Mouse (Mus musculus) left cerebral cortex, postnatal 25 days (tissue): ENCODE data around the gene Rbm33. TPM values are rescaled to one million over a fixed set of nuclear protein-coding genes. Genes with fewer than 3 reads are reported as not detected.

Experiments used
- DNase-seq, 2 experiments: peaks; one replicate each; pipeline ENCODE4 v3.0.0; 2022; ENCODE audit warnings: low spot score in 2 of 2, mixed read lengths in 1 of 2
- intact Hi-C: fragments of 180-260 bp; cut with DNase I; formaldehyde crosslinking; loops from one replicate; pipeline ENCODE4 v1.15.1; 2025
- total RNA-seq, 2 experiments: library from RNA; stranded (reverse); gene quantifications; 2 replicates each; pipeline ENCODE4 v1.2.3; 2021

Gene Rbm33
- total RNA-seq, 2 experiments from 2014 or later: 63.8 to 70.7 TPM

DNA sequence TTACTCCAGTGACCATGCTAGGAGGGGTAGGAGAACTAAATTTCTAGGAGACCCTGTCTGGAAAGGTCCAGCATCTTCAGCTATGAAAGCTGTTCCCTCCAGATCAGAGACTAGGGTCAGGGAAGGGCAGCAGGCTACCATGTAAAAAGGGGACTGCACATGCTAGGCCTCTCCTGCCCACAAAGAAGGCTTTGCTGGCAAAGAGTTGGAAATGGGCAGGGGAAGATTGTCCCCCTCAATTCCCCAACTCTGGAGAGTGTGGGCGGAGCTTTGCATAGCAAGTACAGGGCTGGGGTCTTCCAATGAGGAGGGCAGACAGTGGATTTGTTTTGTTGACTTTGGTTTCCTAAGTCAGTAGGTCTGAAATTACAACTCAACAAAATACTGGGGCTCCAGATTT is 139.4 kb downstream of the Rbm33 start:
- no peak for DNase-seq
- intact Hi-C loops: loop anchor here (10.0 kb wide), 1 partner anchor 878 kb away; no protein-coding TSS in a partner anchor

GRCm38 (mm10) chr5:28457921-28458641 is 141.2 kb downstream of the Rbm33 start:
- intact Hi-C loops: loop anchor here (10.0 kb wide), 1 partner anchor 877 kb away; no protein-coding TSS in a partner anchor

GRCm38 (mm10) chr5:28458821-28459240 is 141.9 kb downstream of the Rbm33 start:
- DNase-seq: no peak
- intact Hi-C loops: loop anchor here (10.0 kb wide), 1 partner anchor 876 kb away; no protein-coding TSS in a partner anchor

More at GRCm38 (mm10) chr5:28457921-28458641, 141.2 kb downstream of the Rbm33 start:
- DNase-seq: peak; percentile 24 to 35

DNA sequence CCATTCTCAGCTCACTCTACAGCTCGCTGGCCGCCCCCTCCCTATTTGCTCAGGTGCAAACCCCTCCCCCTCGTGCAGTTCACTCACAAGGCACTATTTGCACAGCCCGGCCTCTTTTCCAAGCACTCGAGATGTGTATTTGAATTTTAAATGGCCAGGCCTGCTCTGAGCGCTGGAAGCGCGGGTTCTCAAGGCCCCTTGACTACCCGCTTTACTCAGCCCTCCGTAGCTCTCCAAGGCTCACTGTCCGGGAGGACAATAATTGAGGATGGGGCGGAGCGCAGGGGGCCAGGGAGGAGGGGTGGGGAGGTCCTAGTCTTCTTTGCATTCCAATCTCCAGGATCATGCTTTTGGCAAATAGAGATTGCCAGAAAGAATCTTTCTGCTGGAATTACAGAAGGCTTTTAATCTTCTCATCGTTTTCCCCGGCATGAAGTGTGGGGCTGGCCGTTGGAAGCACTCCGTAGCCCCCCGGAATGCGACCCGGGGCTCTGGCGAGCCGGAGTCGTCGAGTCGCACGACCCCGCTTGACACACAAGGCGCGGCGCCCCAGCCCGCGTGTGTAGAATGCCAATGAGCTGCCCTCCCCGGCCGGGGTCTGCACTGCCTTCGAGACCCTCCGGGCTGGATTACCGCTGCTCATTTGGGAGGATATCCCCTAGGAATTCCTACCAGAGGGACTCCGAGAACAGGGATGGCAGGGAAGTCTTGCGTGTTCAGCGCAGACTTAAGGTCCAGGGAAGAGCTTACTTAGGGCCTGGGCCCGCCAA is 142.7 kb downstream of the Rbm33 start:
- no peak for DNase-seq

DNA sequence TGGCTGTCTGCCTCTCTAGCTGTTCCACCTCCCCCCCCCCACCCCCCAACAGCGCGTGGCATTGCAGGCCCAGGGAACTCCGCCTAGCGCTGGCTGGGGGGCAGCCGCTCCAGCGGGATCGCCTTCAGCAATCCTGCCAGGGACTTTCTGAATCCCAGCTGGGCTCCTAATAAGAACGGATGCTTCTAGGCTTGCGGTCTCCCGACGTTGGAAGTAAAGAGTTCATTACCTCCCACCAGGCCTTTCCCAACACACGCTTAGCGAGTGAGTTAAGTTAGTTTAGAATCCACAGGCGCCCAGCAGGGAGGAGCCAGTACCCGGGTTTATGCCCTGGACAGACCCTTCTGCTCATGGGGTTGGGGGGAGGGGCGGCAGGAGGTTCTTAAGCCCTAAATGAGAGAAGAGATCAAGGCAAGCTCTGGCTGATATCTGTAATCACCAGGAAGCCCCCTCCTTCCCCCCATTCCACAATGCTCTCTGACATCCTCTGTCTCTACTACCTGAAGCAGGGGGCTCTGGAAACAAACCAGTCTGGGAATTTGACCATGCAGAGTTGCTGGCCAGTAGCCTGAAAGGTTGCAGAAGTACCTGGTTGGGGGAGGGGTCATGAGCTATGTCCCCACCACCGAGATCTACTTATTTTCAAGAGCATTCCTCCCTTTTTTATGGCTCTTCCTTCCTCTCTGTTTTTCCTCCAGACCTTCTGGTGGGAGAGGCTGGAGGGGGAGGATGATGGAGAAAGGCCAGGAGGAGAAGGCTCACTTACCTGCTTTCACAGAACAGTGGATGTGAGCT is 143.8 kb downstream of the Rbm33 start:
- intact Hi-C loops: loop anchor here (10.0 kb wide), 1 partner anchor 394 kb away; no protein-coding TSS in a partner anchor
- DNase-seq: no peak

More for the DNA sequence above, 142.7 kb downstream of the Rbm33 start:
- intact Hi-C loops: loop anchor here (10.0 kb wide), 2 partner anchors 395 to 875 kb away; no protein-coding TSS in a partner anchor

DNA sequence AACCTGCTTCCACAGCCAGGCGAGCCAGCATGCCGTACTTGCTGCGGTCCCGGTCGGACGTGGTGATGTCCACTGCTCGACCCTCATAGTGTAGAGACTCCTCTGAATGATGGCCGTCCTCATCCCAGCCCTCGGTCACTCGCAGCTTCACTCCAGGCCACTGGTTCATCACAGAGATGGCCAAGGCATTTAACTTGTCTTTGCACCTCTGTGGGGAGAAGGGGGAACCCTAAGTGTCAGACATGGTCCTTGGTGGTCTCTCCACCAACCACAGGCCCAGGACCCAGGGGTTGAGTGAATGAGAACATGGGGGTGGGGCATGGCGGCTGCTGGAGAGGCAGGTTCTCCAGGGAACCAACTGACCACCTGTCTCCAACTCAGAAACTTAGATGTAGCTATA is 144.5 kb downstream of the Rbm33 start:
- DNase-seq: no peak

DNA sequence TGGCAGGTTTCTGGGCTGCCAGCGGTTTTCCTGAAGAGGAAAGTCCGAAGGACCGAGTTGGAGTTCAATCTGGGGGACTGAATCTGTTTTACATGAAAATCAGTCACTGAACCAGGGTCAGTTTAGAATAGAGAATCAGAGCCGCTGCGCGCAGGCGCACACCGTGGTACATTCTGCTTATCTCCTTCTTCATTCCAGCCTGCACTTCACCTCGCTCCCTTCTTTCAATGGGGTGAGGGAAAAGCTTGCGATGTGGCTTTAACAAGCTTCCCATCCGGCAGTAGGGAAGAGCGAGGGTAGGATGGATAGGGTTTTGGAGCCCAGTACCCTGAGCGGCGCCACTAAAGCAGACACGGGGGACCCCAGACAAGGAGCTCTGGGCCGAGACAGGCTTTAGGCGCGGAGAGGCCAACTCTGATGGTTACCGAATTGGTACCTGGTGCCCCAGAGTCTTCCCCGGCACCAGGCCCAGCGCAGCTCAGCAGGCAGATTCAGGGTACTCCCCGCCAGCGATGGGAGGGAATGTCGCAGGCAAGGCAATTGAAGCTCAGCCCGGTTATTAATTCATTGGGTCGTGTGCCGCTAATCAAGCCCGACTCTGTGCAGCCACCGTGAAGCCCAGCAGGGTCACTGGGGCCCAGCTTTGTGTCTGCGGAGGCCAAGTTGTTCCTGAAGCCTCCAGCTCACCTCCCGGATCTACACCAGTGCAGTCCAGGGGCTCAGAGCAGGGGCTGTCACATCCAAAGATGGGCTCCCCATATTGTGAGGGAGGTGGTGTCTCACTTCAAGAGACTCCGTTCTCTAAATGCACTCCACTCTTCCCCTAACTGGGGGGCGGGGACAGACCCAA is 146.0 kb downstream of the Rbm33 start:
- intact Hi-C loops: loop anchor here (10.0 kb wide), 1 partner anchor 392 kb away; no protein-coding TSS in a partner anchor
- no peak for DNase-seq

More for the DNA sequence above, 144.5 kb downstream of the Rbm33 start:
- intact Hi-C loops: loop anchor here (10.0 kb wide), 1 partner anchor 393 kb away; no protein-coding TSS in a partner anchor

DNA sequence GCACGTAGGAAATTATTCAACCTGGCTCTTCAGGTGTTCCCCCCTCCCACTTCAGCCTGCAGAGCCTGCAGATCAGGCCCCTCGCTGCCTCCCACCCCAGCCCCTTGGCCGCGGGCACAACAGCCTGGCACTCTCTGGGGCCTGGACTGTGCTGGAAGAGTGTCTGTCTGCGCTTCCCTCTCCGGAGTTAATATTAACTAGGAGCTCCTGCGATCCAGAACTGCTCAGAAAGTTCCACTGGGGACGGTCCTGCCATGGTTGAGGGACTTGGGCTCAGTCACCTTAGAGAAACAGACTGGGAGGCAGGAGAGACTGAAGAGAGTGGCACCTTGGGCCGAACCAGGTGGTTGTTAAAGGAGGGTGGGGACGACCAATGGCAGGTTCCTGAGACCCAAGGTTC is 146.7 kb downstream of the Rbm33 start:
- intact Hi-C loops: loop anchor here (10.0 kb wide), 1 partner anchor 391 kb away; no protein-coding TSS in a partner anchor
- no peak for DNase-seq

DNA sequence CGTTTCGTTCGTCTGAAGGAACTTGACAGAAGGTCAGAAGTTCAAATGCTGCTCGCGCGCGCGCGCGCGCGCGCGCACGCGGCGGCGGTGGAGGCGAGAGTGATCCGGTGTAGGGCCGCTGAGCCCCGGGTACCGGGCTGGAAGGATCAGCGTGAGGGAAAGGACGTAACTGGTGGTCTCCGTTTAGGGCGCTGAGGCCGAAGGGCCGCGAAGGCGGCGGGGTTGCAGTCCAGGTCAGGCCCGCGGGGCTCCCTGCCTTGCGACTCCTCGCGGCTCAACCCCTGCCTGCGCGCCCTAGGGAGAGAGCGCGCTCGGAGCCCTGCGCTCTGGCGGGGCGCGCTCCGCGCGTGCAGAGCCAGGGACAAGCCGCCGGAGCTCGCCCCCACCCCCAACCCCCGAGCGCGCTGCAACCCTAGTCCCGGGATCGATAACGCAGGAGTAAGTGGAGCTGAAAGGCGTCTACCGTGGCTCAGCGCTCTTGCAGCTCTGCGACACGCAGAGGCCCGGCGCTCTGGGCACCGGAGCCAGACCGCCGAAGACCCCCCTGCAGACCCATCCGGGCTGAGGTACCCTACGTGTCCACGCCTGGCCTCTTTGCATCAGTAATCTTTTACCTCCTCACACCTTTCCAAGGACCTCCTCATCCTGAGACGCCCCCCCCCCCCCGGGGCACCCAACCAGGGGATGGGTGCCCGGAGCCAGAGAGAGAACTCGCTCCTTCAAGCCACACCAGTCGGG is 147.6 kb downstream of the Rbm33 start:
- peak; percentile 33 to 34 for DNase-seq

GRCm38 (mm10) chr5:28465099-28465406 is 148.1 kb downstream of the Rbm33 start:
- intact Hi-C loops: loop anchor here (5.0 to 10.0 kb wide), 3 partner anchors 390 to 827 kb away; partner anchors contain the start of gene Rnf32
- peak; percentile 75 to 83 for DNase-seq

More for the DNA sequence above, 147.6 kb downstream of the Rbm33 start:
- intact Hi-C loops: loop anchor here (5.0 to 10.0 kb wide), 3 partner anchors 390 to 828 kb away; partner anchors contain the start of gene Rnf32

DNA sequence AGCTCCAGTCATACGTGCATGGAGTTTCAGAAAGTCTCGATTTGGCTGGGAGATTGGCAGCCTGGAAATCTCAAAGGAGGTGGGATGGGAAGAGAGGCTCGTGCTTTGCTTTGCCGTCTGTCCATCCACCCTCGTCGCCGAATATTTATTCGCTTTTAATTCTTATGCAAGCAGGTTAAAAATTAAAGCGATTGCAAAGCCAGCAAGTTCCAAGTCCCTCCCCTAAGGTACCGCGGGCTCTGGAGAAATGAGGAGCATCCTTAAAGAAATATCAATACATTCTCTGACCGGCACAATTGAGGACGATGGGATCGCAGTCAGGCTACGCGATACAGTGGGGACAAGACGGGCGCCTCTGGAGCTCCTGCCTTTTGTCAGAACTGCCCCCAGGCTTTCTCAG is 148.6 kb downstream of the Rbm33 start:
- peak; percentile 24 to 37 for DNase-seq
- intact Hi-C loops: loop anchor here (5.0 to 10.0 kb wide), 3 partner anchors 389 to 827 kb away; partner anchors contain the start of gene Rnf32

DNA sequence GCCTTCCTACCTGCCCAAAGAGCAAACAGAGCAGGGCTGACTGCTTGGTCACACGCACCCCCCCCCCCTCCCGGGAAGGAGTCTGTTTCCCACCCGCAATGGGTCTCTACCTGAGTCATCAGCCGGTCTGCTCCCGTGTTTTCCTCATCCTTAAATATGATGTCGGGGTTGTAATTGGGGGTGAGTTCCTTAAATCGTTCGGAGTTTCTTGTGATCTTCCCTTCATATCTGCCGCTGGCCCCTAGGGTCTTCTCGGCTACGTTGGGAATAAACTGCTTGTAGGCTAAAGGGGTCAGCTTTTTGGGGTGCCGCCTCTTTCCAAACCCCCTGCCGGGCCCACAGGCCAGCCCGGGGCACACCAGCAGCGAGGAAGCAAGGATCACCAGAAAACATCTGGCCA is 149.4 kb downstream of the Rbm33 start:
- no peak for DNase-seq
- intact Hi-C loops: loop anchor here (5.0 to 10.0 kb wide), 3 partner anchors 388 to 826 kb away; partner anchors contain the start of gene Rnf32

GRCm38 (mm10) chr5:28466760-28467306 is 149.9 kb downstream of the Rbm33 start, which contains the start of gene Shh:
Gene Shh, minus strand, starts transcription at chr5:28467256.
- intact Hi-C loops: loop anchor here (5.0 to 10.0 kb wide), 3 partner anchors 388 to 825 kb away; partner anchors contain the start of gene Rnf32
- peak; percentile 62 to 78 for DNase-seq
